Mouse (Mus musculus) CH12.LX (cell line): ENCODE results near the gene Fndc9. TPM values are rescaled to one million over a fixed set of nuclear protein-coding genes. Genes with fewer than 3 reads are reported as not detected.
A peak's percentile ranks its signal among the peaks of the same experiment; 100 is the strongest.

ENCODE experiments used
- DNase-seq: peaks from one replicate; pipeline ENCODE4 v3.0.0-alpha.2; 2013; ENCODE audit errors: extremely low read depth
- H3K27ac ChIP-seq: 2 replicates; pipeline ENCODE4 v1.5.1; 2012; ENCODE audit warnings: low read depth, mild to moderate bottlenecking, control low read depth, moderate library complexity; ENCODE audit not compliant: insufficient read depth
- H3K27me3 ChIP-seq: replicated peaks from 2 replicates; pipeline ENCODE3; 2012; ENCODE audit warnings: inconsistent platforms
- H3K36me3 ChIP-seq, 2 experiments: replicated peaks in 1 of 2; 2 replicates each; pipeline versions ENCODE3 to v1.6.1; 2012; ENCODE audit warnings: inconsistent platforms in 1 of 2, low read length in 1 of 2, mild to moderate bottlenecking in 1 of 2, mixed read lengths in 1 of 2, moderate library complexity in 1 of 2; ENCODE audit not compliant: control insufficient read depth in 1 of 2, insufficient read depth in 1 of 2
- H3K4me1 ChIP-seq, 2 experiments: 2 replicates each; pipeline ENCODE4 v1.6.1; 2012; ENCODE audit warnings: inconsistent platforms in 1 of 2, moderate library complexity in 1 of 2; ENCODE audit not compliant: insufficient read depth in 2 of 2, control insufficient read depth in 1 of 2
- H3K4me2 ChIP-seq: 2 replicates; pipeline ENCODE4 v1.6.1; 2012; ENCODE audit warnings: low read depth, mild to moderate bottlenecking, control low read depth; ENCODE audit not compliant: poor library complexity, insufficient read depth, severe bottlenecking
- H3K4me3 ChIP-seq, 3 experiments: fragments of 150-350 bp in 1 of 3; sonication (generic) in 1 of 3; replicated peaks in 1 of 3; 2 replicates each; pipeline versions ENCODE3 to v1.5.1; 2011 to 2012; ENCODE audit warnings: low read depth in 2 of 3, low read length in 2 of 3, mild to moderate bottlenecking in 2 of 3, moderate library complexity in 2 of 3, control low read depth in 1 of 3, improper control_type of control experiment in 1 of 3, inconsistent platforms in 1 of 3, mixed read lengths in 1 of 3; ENCODE audit not compliant: poor library complexity in 1 of 3
- H3K79me2 ChIP-seq: replicated peaks from 2 replicates; pipeline ENCODE4 v1.6.1; 2012; ENCODE audit warnings: mild to moderate bottlenecking, moderate library complexity; ENCODE audit not compliant: control insufficient read depth, poor library complexity, insufficient read depth, severe bottlenecking; ENCODE audit errors: extremely low read depth
- H3K9ac ChIP-seq: 2 replicates; pipeline ENCODE4 v1.6.1; 2012; ENCODE audit warnings: low read depth, mild to moderate bottlenecking, control low read depth, moderate library complexity; ENCODE audit not compliant: insufficient read depth
- H3K9me3 ChIP-seq: replicated peaks from 2 replicates; pipeline ENCODE3; 2012; ENCODE audit warnings: low read length, inconsistent platforms, mixed read lengths
- BHLHE40 ChIP-seq: IDR thresholded peaks from 2 replicates; pipeline ENCODE4 v1.6.1; 2011; ENCODE audit warnings: mild to moderate bottlenecking, low read depth, low read length, improper control_type of control experiment
- CHD2 ChIP-seq: IDR thresholded peaks from 2 replicates; pipeline ENCODE4 v1.6.1; 2011; ENCODE audit warnings: low read length, improper control_type of control experiment
- CTCF ChIP-seq, 2 experiments: IDR thresholded peaks in 1 of 2; conservative IDR thresholded peaks in 1 of 2; 2 replicates each; pipeline ENCODE4 v1.5.1; 2011 to 2012; ENCODE audit warnings: low read depth in 2 of 2, low read length in 2 of 2, improper control_type of control experiment in 1 of 2, inconsistent platforms in 1 of 2, mild to moderate bottlenecking in 1 of 2, moderate library complexity in 1 of 2
- ELF1 ChIP-seq: IDR thresholded peaks from 2 replicates; pipeline ENCODE4 v1.6.1; 2014; ENCODE audit warnings: low read depth, mild to moderate bottlenecking, inconsistent platforms, low read length, improper control_type of control experiment
- EP300 ChIP-seq: IDR thresholded peaks from 2 replicates; pipeline ENCODE4 v1.6.1; 2011; ENCODE audit warnings: low read length, improper control_type of control experiment
- GABPA ChIP-seq: IDR thresholded peaks from 2 replicates; pipeline ENCODE4 v1.6.1; 2012; ENCODE audit warnings: low read depth, low read length, improper control_type of control experiment, inconsistent platforms; ENCODE audit not compliant: insufficient replicate concordance
- HCFC1 ChIP-seq: IDR thresholded peaks from 2 replicates; pipeline ENCODE4 v1.6.1; 2012; ENCODE audit warnings: low read depth, mild to moderate bottlenecking, inconsistent platforms, low read length, improper control_type of control experiment
- IRF4 ChIP-seq: IDR thresholded peaks from 2 replicates; pipeline ENCODE4 v1.6.1; 2014; ENCODE audit warnings: low read depth, mild to moderate bottlenecking, inconsistent platforms, low read length, improper control_type of control experiment
- JUN ChIP-seq: IDR thresholded peaks from 2 replicates; pipeline ENCODE4 v1.6.1; 2011; ENCODE audit warnings: low read depth, mild to moderate bottlenecking, low read length, improper control_type of control experiment, moderate library complexity; ENCODE audit not compliant: insufficient read depth
- JUND ChIP-seq: conservative IDR thresholded peaks from 2 replicates; pipeline ENCODE4 v1.6.1; 2011; ENCODE audit warnings: low read depth, low read length, improper control_type of control experiment
- MYC ChIP-seq: IDR thresholded peaks from 2 replicates; pipeline ENCODE4 v1.6.1; 2011; ENCODE audit warnings: low read depth, mild to moderate bottlenecking, improper control_type of control experiment, low read length
- NELFE ChIP-seq: IDR thresholded peaks from 2 replicates; pipeline ENCODE4 v1.6.1; 2011; ENCODE audit warnings: low read depth, low read length, improper control_type of control experiment
- PAX5 ChIP-seq: IDR thresholded peaks from 2 replicates; pipeline ENCODE4 v1.6.1; 2012; ENCODE audit warnings: low read length, inconsistent platforms, mixed read lengths
- POLR2A ChIP-seq: IDR thresholded peaks from 2 replicates; pipeline ENCODE4 v1.6.1; 2011; ENCODE audit warnings: low read depth, mild to moderate bottlenecking, improper control_type of control experiment, low read length
- POLR2AphosphoS2 ChIP-seq: IDR thresholded peaks from 2 replicates; pipeline ENCODE4 v1.6.1; 2011; ENCODE audit warnings: low read depth, low read length, improper control_type of control experiment
- SIN3A ChIP-seq: IDR thresholded peaks from 2 replicates; pipeline ENCODE4 v1.6.1; 2012; ENCODE audit warnings: low read length, improper control_type of control experiment, inconsistent platforms
- SMC3 ChIP-seq: IDR thresholded peaks from 2 replicates; pipeline ENCODE4 v1.6.1; 2011; ENCODE audit warnings: low read depth, low read length, improper control_type of control experiment
- TBP ChIP-seq: conservative IDR thresholded peaks from 2 replicates; pipeline ENCODE4 v1.6.1; 2011; ENCODE audit warnings: low read depth, low read length, improper control_type of control experiment
- TCF12 ChIP-seq: IDR thresholded peaks from 2 replicates; pipeline ENCODE4 v1.6.1; 2014; ENCODE audit warnings: low read depth, mild to moderate bottlenecking, inconsistent platforms, low read length, improper control_type of control experiment
- USF1 ChIP-seq: IDR thresholded peaks from 2 replicates; pipeline ENCODE4 v1.6.1; 2014; ENCODE audit warnings: low read depth, mild to moderate bottlenecking, inconsistent platforms, low read length, improper control_type of control experiment
- ZC3H11A ChIP-seq: IDR thresholded peaks from 2 replicates; pipeline ENCODE4 v1.6.1; 2012; ENCODE audit warnings: low read depth, mild to moderate bottlenecking, inconsistent platforms, low read length, improper control_type of control experiment
- ZMIZ1 ChIP-seq: IDR thresholded peaks from 2 replicates; pipeline ENCODE4 v1.6.1; 2012; ENCODE audit warnings: low read depth, mild to moderate bottlenecking, inconsistent platforms, low read length, improper control_type of control experiment
- ZNF384 ChIP-seq: IDR thresholded peaks from 2 replicates; pipeline ENCODE4 v1.6.1; 2012; ENCODE audit warnings: low read depth, low read length, improper control_type of control experiment, inconsistent platforms
- dilution Hi-C: fragments of 300-500 bp; cut with MboI; formaldehyde crosslinking; loops from 2 replicates; pipeline ENCODE4 v1.14.3; 2020; ENCODE audit warnings: low sequenced_read_pairs; ENCODE audit not compliant: extremely low pct_unique_long_range_greater_than_20kb, extremely low pct_ligation_motif_present
- in situ Hi-C: fragments of 300-500 bp; cut with MboI; formaldehyde crosslinking; loops from 3 replicates; pipeline ENCODE4 v1.14.3; 2019; ENCODE audit warnings: low sequenced_read_pairs, low pct_ligation_motif_present, low pct_unique_long_range_greater_than_20kb, mixed read lengths
- polyA plus RNA-seq: library from polyadenylated mRNA; unstranded; fragments of >175 nt; gene quantifications from 2 replicates; pipeline ENCODE4 v1.2.1, GENCODE M21; 2012; ENCODE audit warnings: low read depth; ENCODE audit not compliant: insufficient read length
- total RNA-seq, 2 experiments: library from RNA; depleted of rRNA; stranded (reverse); fragments of 300-350 nt in 1 of 2; fragments of >200 nt in 1 of 2; gene quantifications; 2 replicates each; pipeline ENCODE4 v1.2.3; 2012 to 2014

Fndc9 gene
- total and polyA plus RNA-seq, 3 experiments: 3.9 to 12.1 TPM; not detected in 1

- H3K9ac ChIP-seq: no peak overlapping the region
- H3K36me3 ChIP-seq: peaks cover 92 to 99% of the 10 kb centered on the region in 2 experiments
- no peaks in the 10 kb centered on the region for H3K9me3 ChIP-seq
- no peaks in the 10 kb centered on the region for H3K79me2 ChIP-seq
- H3K4me3 ChIP-seq: no peak overlapping the region
- no peak for DNase-seq
- in situ Hi-C loops: no loop called here
- H3K4me1 ChIP-seq: no peaks in the 10 kb centered on the region
- H3K27me3 ChIP-seq: no peaks in the 10 kb centered on the region
- H3K27ac ChIP-seq: no peak overlapping the region
- dilution Hi-C loops: no loop called here
- no peak overlapping the region for H3K4me2 ChIP-seq
- no peak for TF ChIP-seq ZNF384
- peak; percentile 35 to 59; a peak in 3 of 4 replicates for TF ChIP-seq CTCF (conservative IDR thresholded peaks at IDR 0.05 in 1 of 2, IDR thresholded peaks at IDR 0.05 in 1 of 2; ENCODE audit: low read depth in 2 of 2, low read length in 2 of 2)
- TF ChIP-seq SMC3: peak; percentile 19; the same call in 1 of the 2 replicates
Measured at GRCm38 (mm10) chr11:46258207-46258606, 22.9 kb downstream of the Fndc9 start.

DNA sequence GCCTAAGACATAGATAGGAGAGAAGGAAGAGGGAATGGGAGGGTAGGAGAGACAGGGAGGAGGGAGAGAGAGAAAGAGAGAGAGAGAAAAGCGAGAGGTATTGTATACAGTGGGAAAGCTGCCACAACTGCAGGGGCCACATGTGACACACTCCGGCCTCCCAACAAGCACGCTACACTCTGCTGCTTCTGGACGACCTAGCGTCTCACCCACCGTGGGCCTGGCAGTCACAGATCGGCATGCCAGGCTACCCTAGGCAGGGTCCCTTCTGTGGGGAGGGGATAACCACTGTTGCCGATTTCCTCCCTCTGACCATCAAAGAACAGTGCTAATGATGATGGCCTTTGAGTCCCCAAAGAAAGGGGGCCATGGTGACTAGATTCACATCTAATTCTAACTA, 23.4 kb downstream of the Fndc9 start:
- TF ChIP-seq CHD2 (no peak), BHLHE40 (no peak), NELFE (no peak), POLR2A (no peak), TCF12 (no peak), IRF4 (no peak), EP300 (no peak)
- Histone ChIP-seq H3K36me3 (peaks cover 92 to 99% of the 10 kb centered on the region in 2 experiments), H3K79me2 (no peaks in the 10 kb centered on the region), H3K27ac (no peak overlapping the region), H3K9me3 (no peaks in the 10 kb centered on the region), H3K4me1 (peaks cover 0 to under 1% of the 10 kb centered on the region in 2 experiments; a peak in 1 of 4 replicates), H3K9ac (no peak overlapping the region), H3K27me3 (no peaks in the 10 kb centered on the region), H3K4me3 (no peak overlapping the region), H3K4me2 (no peak overlapping the region)
- dilution Hi-C loops: no loop called here
- in situ Hi-C loops: no loop called here
- no peak for DNase-seq

DNA sequence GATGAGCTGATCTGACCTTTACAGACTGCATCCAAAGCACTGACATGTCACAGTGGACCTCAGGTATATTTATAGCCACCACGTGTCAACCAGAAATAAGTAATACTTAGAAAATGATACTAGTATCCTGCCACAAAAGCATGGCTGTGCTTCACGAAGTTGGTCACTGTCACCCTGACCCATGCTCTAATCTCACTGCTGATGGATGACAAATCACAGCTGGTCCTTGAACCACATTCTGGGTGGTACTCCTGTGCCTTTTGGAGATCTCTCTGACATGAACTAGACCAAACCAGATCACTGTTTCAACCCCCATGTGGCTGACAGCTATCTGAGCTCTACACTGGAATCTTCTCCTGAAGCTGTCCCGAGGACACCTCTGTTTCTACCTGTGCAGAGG, 27.5 kb downstream of the Fndc9 start:
- DNase-seq: no peak
- H3K36me3 ChIP-seq: peaks cover 83 to 97% of the 10 kb centered on the region in 2 experiments

More for the DNA sequence above, 27.5 kb downstream of the Fndc9 start:
- dilution Hi-C loops: no loop called here
- H3K79me2 ChIP-seq: no peaks in the 10 kb centered on the region; the same call in none of the 2 replicates
- no peak overlapping the region for H3K27ac ChIP-seq
- no peak overlapping the region for H3K4me2 ChIP-seq
- no peak overlapping the region for H3K4me3 ChIP-seq
- no peak overlapping the region for H3K9ac ChIP-seq
- no peaks in the 10 kb centered on the region for H3K27me3 ChIP-seq
- TF ChIP-seq POLR2AphosphoS2: no peak
- TF ChIP-seq GABPA: no peak
- TF ChIP-seq TBP: no peak
- TF ChIP-seq SIN3A: no peak
- TF ChIP-seq ELF1: no peak
- no peak for TF ChIP-seq CTCF (conservative IDR thresholded peaks at IDR 0.05 in 1 of 2, IDR thresholded peaks at IDR 0.05 in 1 of 2; ENCODE audit: low read depth in 2 of 2, low read length in 2 of 2)
- TF ChIP-seq ZMIZ1: no peak
- no peak for TF ChIP-seq PAX5
- no peak for TF ChIP-seq USF1
- no peak for TF ChIP-seq JUN
- no peak for TF ChIP-seq ZC3H11A
- TF ChIP-seq HCFC1: no peak
- no peak for TF ChIP-seq MYC
- no peak for TF ChIP-seq IRF4
- TF ChIP-seq JUND: no peak
- TF ChIP-seq POLR2A: no peak
- TF ChIP-seq, all 38 proteins: peak for 0
- Histone ChIP-seq H3K9me3 (no peaks in the 10 kb centered on the region), H3K4me1 (peaks cover 8 to 41% of the 10 kb centered on the region in 2 experiments)
- in situ Hi-C loops: no loop called here
